Mouse (Mus musculus): Measurements from ENCODE around the gene Camkmt.

The Camkmt gene

GRCm38 (mm10) chr17:85463497-85464392 lies 373.4 kb downstream of the Camkmt start:
- no peak for DNase-seq (ENCODE audit: low spot score)

- DNase-seq (ENCODE audit: low spot score), result no peak
Observed at GRCm38 (mm10) chr17:85464466-85465411, 374.4 kb downstream of the Camkmt start.

- DNase-seq (ENCODE audit: low spot score), result no peak
Observed at GRCm38 (mm10) chr17:85469776-85470175, 379.4 kb downstream of the Camkmt start.

- no peak for DNase-seq (ENCODE audit: low spot score)
Observed at GRCm38 (mm10) chr17:85472687-85473202, 382.4 kb downstream of the Camkmt start.

- DNase-seq (ENCODE audit: low spot score), result no peak
Observed at GRCm38 (mm10) chr17:85473217-85473616, 382.9 kb downstream of the Camkmt start.

GRCm38 (mm10) chr17:85473881-85474280 lies 383.5 kb downstream of the Camkmt start:
- DNase-seq (ENCODE audit: low spot score), result no peak

GRCm38 (mm10) chr17:85481241-85481640 lies 390.9 kb downstream of the Camkmt start:
- no peak for DNase-seq (ENCODE audit: low spot score)

- DNase-seq (ENCODE audit: low spot score), result no peak
Observed at GRCm38 (mm10) chr17:85483086-85483485, 392.7 kb downstream of the Camkmt start.

GRCm38 (mm10) chr17:85484015-85484414 lies 393.7 kb downstream of the Camkmt start:
- no peak for DNase-seq (ENCODE audit: low spot score)

- no peak for DNase-seq (ENCODE audit: low spot score)
Observed at GRCm38 (mm10) chr17:85484526-85484925, 394.2 kb downstream of the Camkmt start.

- no peak for DNase-seq (ENCODE audit: low spot score)
Observed at GRCm38 (mm10) chr17:85485065-85485945, 395.0 kb downstream of the Camkmt start.

GRCm38 (mm10) chr17:85485946-85486533 lies 395.7 kb downstream of the Camkmt start:
- no peak for DNase-seq (ENCODE audit: low spot score)

- DNase-seq (ENCODE audit: low spot score), result no peak
Observed at GRCm38 (mm10) chr17:85486585-85487480, 396.5 kb downstream of the Camkmt start.

- DNase-seq (ENCODE audit: low spot score), result no peak
Observed at GRCm38 (mm10) chr17:85487531-85487930, 397.2 kb downstream of the Camkmt start.

- no peak for DNase-seq (ENCODE audit: low spot score)
Observed at GRCm38 (mm10) chr17:85488601-85489487, 398.5 kb downstream of the Camkmt start.

- no peak for DNase-seq (ENCODE audit: low spot score)
Observed at GRCm38 (mm10) chr17:85489488-85489980, 399.2 kb downstream of the Camkmt start.

GRCm38 (mm10) chr17:85491491-85491890 lies 401.1 kb downstream of the Camkmt start:
- no peak for DNase-seq (ENCODE audit: low spot score)

GRCm38 (mm10) chr17:85493521-85493920 lies 403.2 kb downstream of the Camkmt start:
- no peak for DNase-seq (ENCODE audit: low spot score)
